Mouse (Mus musculus) ES-E14 (cell line): Measurements from ENCODE around the gene Nf2.

Experiments
- CHD2 ChIP-seq: IDR thresholded peaks from 2 replicates; pipeline ENCODE4 v1.6.1; 2014; ENCODE audit warnings: mild to moderate bottlenecking, low read depth, low read length, inconsistent platforms
- ZNF384 ChIP-seq: IDR thresholded peaks from 2 replicates; pipeline ENCODE4 v1.6.1; 2012; ENCODE audit warnings: low read depth, low read length, inconsistent platforms

- TF ChIP-seq ZNF384 (no peak), CHD2 (no peak)
These were observed 18.3 kb downstream of the Nf2 start for GRCm38 (mm10) chr11:4831066-4831465.
